Mouse (Mus musculus) hindbrain, embryonic 12.5 days (tissue): Measurements from ENCODE around the gene Rnaseh2b. TPM values are rescaled to one million over a fixed set of nuclear protein-coding genes. Genes with fewer than 3 reads are reported as not detected.
A peak's percentile ranks its signal among the peaks of the same experiment; 100 is the strongest.

Source experiments
- ATAC-seq: fragments of 200-750 bp; cut with Nextera tagmentation; 2 replicates; pipeline ENCODE4 v1.8.0; 2017; ENCODE audit warnings: moderate TSS enrichment; ENCODE audit not compliant: low FRiP score
- H3K27ac ChIP-seq: fragments of 300-500 bp; sonication (generic); 2 replicates; pipeline ENCODE4 v1.5.1; 2016; ENCODE audit warnings: mild to moderate bottlenecking
- H3K27me3 ChIP-seq: fragments of 300-500 bp; sonication (generic); 2 replicates; pipeline ENCODE4 v1.6.1; 2016; ENCODE audit warnings: mild to moderate bottlenecking
- H3K36me3 ChIP-seq: fragments of 300-500 bp; sonication (generic); 2 replicates; pipeline ENCODE4 v1.6.1; 2016; ENCODE audit warnings: mild to moderate bottlenecking
- H3K4me1 ChIP-seq: fragments of 300-500 bp; sonication (generic); 2 replicates; pipeline ENCODE4 v1.6.1; 2016
- H3K4me2 ChIP-seq: fragments of 300-500 bp; sonication (generic); replicated peaks from 2 replicates; pipeline ENCODE4 v1.6.1; 2016; ENCODE audit warnings: mild to moderate bottlenecking
- H3K4me3 ChIP-seq: fragments of 300-500 bp; sonication (generic); 2 replicates; pipeline ENCODE4 v1.5.1; 2016; ENCODE audit warnings: mild to moderate bottlenecking
- H3K9ac ChIP-seq: fragments of 300-500 bp; sonication (generic); 2 replicates; pipeline ENCODE4 v1.6.1; 2016; ENCODE audit warnings: mild to moderate bottlenecking, moderate library complexity
- H3K9me3 ChIP-seq: fragments of 300-500 bp; sonication (generic); replicated peaks from 2 replicates; pipeline ENCODE4 v1.6.1; 2016; ENCODE audit warnings: mild to moderate bottlenecking
- WGBS: fragments of 180-500 bp; shearing (Covaris S2); methylation state at CpG from one replicate; pipeline ENCODE4 v1.1.7; 2016; 5-methylcytosine and 5-hydroxymethylcytosine counted together
- polyA plus RNA-seq: library from polyadenylated mRNA; unstranded; fragments of >200 nt; fragmentation: Nextera tagmentation; extraction: Ambion mirVana; gene quantifications from 2 replicates; pipeline ENCODE4 v1.2.1, GENCODE M21; 2016

Gene Rnaseh2b
- polyA plus RNA-seq, 1 experiment from 2014 or later: 37.4 TPM

DNA sequence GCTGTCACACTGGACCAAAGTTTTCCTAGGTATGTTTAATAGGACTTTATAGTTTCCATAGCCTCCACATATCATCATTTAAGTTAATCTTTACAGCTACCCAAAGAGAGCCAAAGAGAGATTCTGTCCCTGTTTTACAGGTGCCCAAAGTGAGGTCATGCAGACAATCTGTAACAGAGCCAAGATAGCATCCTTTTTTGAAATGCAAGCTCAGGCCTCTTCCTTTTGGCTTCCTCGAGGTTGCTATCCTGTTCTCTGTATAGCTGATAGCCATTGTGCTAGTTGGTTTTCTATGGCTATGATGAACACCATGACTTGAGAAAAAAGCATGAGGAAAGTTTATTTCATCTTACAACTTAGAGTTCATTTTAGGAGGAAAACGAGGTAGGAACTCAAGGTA lies 83.7 kb downstream of the Rnaseh2b start:
- no peak for ATAC-seq
- Histone ChIP-seq H3K4me1 (no peaks in the 10 kb centered on the region), H3K9me3 (no peaks in the 10 kb centered on the region), H3K27ac (no peak overlapping the region), H3K4me2 (no peak overlapping the region), H3K9ac (no peak overlapping the region), H3K36me3 (no peaks in the 10 kb centered on the region), H3K27me3 (no peaks in the 10 kb centered on the region), H3K4me3 (no peak overlapping the region)
- WGBS: 88% methylated on average over 2 of the region's 2 CpGs

DNA sequence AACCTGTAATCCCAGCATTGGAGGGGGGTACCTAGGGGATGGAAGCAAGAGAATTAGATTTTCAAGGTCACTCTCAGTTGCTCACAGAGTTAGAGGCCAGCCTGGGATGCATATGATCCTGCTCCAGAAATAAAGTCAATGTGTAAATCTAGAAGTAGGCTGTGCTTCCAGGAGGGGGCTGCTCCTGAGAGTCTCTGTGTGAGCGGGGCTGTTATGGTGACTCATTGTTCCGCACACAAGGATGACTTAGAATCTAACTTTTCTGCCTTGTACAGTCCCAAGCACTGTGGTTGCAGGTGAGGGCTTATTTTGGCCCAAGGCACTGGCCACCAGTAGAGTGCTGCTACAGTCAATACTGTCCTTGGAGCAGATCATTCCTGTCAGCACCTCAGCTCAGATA lies 87.0 kb downstream of the Rnaseh2b start:
- Histone ChIP-seq H3K9ac (no peak overlapping the region), H3K27me3 (no peaks in the 10 kb centered on the region), H3K36me3 (0 out of 2 replicates have a peak, but pooled peaks cover 7% of the 10 kb centered on the region), H3K4me3 (no peak overlapping the region), H3K4me1 (no peaks in the 10 kb centered on the region), H3K27ac (no peak overlapping the region), H3K4me2 (no peak overlapping the region), H3K9me3 (no peaks in the 10 kb centered on the region)
- 95% methylated on average over 2 of the region's 2 CpGs for WGBS
- no peak for ATAC-seq

DNA sequence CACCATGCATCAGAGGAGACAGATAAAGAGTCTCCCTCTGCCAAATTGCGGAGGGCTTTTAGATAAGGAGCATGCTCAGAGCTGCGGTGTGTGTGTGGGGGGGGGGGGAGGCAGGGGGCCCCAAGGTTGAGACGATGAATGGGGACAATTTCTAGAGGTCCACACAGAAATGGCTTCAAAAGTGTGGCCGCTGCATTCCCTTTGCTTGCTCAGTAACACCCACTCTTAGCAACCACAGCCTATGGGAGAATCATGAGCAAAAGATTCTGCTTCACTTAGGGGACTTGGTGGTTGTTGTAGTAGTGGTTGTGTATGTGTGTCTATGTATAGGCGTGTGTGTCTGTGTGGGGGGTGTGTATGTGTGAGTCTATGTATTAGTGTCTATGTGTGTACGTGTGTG lies 88.2 kb downstream of the Rnaseh2b start:
- H3K4me2 ChIP-seq: no peak overlapping the region
- no peak overlapping the region for H3K9ac ChIP-seq
- ATAC-seq: no peak
- no peaks in the 10 kb centered on the region for H3K9me3 ChIP-seq
- no peaks in the 10 kb centered on the region for H3K4me1 ChIP-seq
- H3K27me3 ChIP-seq: no peaks in the 10 kb centered on the region
- no peak overlapping the region for H3K4me3 ChIP-seq
- H3K27ac ChIP-seq: no peak overlapping the region
- 0 out of 2 replicates have a peak, but pooled peaks cover 7% of the 10 kb centered on the region for H3K36me3 ChIP-seq
- WGBS: 76% methylated on average over 6 of the region's 6 CpGs

DNA sequence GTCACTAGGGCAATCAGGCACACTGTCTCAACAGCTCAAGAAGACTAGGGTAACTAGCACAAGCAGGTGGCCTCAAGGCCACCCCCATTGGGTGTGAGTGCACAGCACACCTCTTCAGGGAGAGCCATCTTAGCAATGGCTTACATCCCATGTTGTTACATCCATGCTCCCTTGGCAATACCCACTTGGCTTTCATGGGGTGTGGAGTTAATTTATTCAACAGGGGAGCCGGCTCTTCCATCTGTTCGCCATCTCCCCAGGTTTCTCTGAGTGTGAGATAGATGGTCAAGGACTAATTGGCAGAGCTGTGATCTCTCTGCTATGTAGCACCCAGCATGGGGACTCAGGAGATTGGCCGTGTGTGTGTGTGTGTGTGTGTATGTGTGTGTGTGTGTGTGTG lies 90.7 kb downstream of the Rnaseh2b start:
- Histone ChIP-seq H3K9ac (no peak overlapping the region), H3K4me2 (no peak overlapping the region), H3K4me3 (no peak overlapping the region), H3K4me1 (no peaks in the 10 kb centered on the region), H3K27me3 (no peaks in the 10 kb centered on the region), H3K36me3 (0 out of 2 replicates have a peak, but pooled peaks cover 7% of the 10 kb centered on the region), H3K9me3 (no peaks in the 10 kb centered on the region), H3K27ac (no peak overlapping the region)
- 96% methylated on average over 3 of the region's 3 CpGs for WGBS
- ATAC-seq: no peak

DNA sequence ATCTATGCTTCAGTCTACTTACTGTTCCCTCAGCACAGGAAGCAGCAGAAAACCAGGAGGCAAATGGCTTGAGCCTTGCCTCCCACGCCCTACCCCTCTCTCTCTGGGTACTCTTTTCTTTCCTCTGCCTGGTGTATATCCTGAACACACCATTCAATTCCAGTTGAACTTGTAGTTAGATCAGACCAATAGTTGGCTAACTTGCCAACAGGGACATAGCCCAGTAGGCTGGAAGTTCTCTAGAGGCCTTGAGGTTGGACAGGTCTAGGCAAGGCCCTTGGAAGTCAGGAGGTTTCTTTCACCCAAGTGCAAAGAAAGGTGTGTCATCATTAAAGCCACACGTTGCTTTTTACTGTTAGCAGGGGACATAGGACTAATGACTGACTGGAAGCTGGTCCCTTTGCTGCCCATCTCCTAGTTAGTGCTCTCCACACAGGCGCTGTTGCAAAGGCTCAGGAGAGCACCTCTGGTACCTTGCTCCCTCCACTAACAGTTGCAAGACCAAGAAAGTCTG lies 91.5 kb downstream of the Rnaseh2b start:
- Histone ChIP-seq H3K4me3 (no peak overlapping the region), H3K27me3 (no peaks in the 10 kb centered on the region), H3K4me2 (no peak overlapping the region), H3K9ac (no peak overlapping the region), H3K4me1 (0 out of 2 replicates have a peak, but pooled peaks cover under 1% of the 10 kb centered on the region), H3K27ac (no peak overlapping the region), H3K9me3 (no peaks in the 10 kb centered on the region), H3K36me3 (0 out of 2 replicates have a peak, but pooled peaks cover 7% of the 10 kb centered on the region)
- WGBS: 88% methylated on average over 3 of the region's 3 CpGs
- no peak for ATAC-seq

DNA sequence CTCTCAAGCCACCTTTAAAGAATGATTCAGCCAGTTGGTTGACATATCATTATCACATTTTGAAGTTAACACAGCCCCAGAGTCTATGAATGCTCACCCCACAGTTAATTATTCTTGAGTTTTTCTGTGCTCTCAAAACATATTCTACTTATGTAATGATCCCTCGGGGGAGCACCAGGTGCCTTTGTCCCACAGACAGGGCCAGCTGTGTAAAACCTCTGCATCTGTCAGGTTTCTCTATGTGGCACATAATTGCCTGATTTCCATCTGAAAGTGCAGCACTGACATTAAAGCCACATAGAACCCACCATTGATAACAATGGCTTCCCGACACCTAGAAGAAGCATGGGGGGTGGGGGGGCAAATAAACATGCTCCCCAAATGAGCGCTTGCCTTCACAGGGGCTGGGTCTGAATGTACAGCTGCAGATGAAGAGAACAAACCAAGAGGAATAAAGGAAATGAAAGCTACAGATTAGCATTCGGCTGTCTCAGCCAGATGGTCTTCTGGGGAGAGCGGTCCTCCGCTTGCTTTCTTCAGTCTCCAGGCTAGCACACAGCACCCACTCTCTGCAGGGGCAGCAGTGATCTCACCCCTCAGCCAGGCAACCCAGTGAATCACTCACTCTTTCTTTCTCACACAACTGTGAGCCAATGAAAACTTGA lies 96.8 kb downstream of the Rnaseh2b start:
- ATAC-seq: peak; percentile 73; the same call in 1 of the 2 replicates
- Histone ChIP-seq H3K9me3 (no peaks in the 10 kb centered on the region), H3K4me3 (no peak overlapping the region), H3K4me2 (peak overlapping the region; percentile 6; the same call in 1 of the 2 replicates), H3K27me3 (no peaks in the 10 kb centered on the region), H3K27ac (0 out of 2 replicates have a peak overlapping the region, but pooled peaks have one; percentile 26), H3K4me1 (peaks cover 13% of the 10 kb centered on the region), H3K36me3 (no peaks in the 10 kb centered on the region), H3K9ac (no peak overlapping the region)
- WGBS: 41% methylated on average over 6 of the region's 6 CpGs

DNA sequence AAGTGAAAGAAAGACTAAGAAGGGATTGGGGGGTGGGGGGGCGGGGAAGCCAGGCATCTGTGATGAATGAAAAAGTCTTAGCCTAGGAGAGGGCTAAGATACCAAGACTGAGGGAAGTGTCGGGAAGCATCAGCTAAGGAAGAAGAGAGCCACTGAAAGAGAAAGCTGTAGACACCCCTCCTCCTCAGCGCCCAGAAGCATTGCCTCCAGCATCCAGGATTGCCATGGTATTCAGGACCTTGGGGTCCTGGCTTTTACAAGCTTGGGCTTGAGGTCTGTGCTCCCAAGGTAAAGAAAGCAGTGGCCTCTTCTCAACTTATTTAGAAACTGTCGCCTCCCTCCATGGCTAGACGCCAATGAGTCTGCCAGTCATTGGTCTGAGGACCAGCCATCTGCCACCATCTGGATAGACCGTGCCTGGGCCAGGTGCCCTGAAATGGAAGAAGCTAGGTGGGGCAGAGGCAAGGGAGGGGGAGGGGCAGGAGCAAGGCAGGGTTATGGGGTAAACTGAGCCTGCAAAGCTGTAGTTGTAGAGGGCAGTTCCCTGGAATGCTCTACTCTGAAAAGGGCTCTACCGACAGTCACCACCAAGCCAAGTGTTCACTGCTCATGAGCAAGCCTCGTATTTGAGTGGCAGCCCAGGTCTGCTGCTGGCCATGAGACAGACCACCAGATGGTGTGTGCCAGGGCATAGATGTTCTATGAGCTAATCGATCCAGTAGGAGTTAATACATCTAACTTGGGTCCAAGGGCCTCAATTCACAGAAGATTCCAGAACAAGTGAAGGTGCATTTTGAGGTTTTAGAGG lies 97.5 kb downstream of the Rnaseh2b start:
- ATAC-seq: no peak; the same call in 1 of the 2 replicates

DNA sequence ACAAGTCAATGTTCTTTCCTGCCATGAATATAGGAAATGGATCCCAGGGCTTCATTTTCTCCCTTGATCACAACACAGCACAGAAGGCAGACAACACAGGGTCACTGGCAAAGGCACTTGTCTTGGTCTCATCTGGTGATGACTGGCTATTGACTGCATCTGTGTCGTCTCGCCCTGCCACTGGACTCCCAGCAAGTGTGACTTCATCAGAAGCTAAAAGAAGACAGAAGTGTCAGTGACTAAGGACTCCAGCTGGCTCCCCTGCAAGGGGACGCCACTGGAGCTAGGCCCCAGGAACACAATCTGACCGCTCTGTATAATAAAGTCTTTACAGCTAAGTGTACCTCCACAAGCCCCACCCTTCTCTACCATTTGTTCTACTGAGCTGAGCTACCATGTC lies 100.4 kb downstream of the Rnaseh2b start:
- Histone ChIP-seq H3K4me2 (no peak overlapping the region), H3K36me3 (no peaks in the 10 kb centered on the region), H3K27ac (no peak overlapping the region), H3K4me1 (peaks cover 13% of the 10 kb centered on the region), H3K27me3 (no peaks in the 10 kb centered on the region), H3K9ac (no peak overlapping the region), H3K4me3 (no peak overlapping the region), H3K9me3 (no peaks in the 10 kb centered on the region)
- 75% methylated on average over 4 of the region's 4 CpGs for WGBS
- ATAC-seq: no peak

More for the DNA sequence above, 97.5 kb downstream of the Rnaseh2b start:
- H3K27ac ChIP-seq: no peak overlapping the region
- peak overlapping the region; percentile 6; the same call in 1 of the 2 replicates for H3K4me2 ChIP-seq
- WGBS: 77% methylated on average over 9 of the region's 9 CpGs
- H3K9ac ChIP-seq: no peak overlapping the region
- no peaks in the 10 kb centered on the region for H3K27me3 ChIP-seq
- no peaks in the 10 kb centered on the region for H3K9me3 ChIP-seq
- H3K4me1 ChIP-seq: peaks cover 13% of the 10 kb centered on the region
- H3K4me3 ChIP-seq: no peak overlapping the region
- H3K36me3 ChIP-seq: no peaks in the 10 kb centered on the region

DNA sequence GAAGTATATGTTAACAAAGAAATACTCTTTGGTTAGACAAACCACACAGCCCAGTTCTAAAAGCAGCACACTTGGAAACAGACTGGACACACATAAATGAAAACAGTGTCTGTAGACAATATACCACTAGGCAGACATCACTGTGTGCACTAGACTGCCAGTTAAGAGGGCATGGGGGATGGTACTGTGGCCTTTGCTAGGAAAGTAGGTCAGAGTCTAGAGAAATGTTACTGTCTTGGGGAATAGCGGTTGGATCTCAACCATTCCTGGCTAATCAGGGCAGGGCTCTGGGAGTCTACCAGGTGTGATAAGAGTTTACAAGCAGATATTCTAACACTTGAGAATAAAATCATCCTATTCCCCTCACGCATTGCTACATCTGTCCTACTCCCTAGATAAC lies 103.0 kb downstream of the Rnaseh2b start:
- H3K4me2 ChIP-seq: no peak overlapping the region
- no peak overlapping the region for H3K9ac ChIP-seq
- 95% methylated on average over 2 of the region's 2 CpGs for WGBS
- H3K36me3 ChIP-seq: no peaks in the 10 kb centered on the region
- no peaks in the 10 kb centered on the region for H3K9me3 ChIP-seq
- no peak overlapping the region for H3K27ac ChIP-seq
- ATAC-seq: no peak
- no peak overlapping the region for H3K4me3 ChIP-seq
- H3K4me1 ChIP-seq: no peaks in the 10 kb centered on the region
- no peaks in the 10 kb centered on the region for H3K27me3 ChIP-seq

DNA sequence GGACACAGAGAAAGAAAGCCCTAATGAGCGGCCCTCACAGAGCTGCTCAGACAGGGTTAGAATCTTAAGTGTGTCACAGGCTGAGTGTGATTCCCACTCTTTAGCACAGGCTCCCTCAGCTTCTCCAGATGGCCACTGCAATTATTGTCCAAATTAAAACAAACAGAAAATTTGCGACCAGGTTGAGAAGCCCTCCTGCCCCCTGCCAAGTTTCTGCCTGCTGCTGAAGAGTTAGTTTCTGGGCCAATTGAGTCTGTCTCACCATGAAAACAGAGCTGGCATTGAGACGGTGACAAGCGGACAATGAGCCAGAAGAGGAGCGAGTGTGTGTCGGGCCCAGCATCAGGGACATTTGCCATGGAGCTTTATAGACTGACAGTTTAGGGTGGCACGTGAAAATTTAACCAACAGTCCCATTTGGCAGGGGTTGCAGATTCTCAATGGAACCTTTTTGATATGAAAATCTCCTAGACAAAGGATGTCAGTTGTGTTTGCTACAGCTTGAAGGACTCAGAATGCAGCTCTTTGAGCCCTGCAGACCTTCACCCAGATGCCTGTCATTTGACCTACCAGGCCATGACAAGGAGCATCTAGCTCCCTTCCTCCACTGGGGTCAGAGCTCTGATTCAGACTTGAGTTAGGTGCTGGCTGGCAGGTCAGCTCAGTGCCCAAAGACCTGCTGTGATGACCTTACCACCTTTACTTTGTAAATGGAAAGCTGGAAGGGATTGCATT lies 123.8 kb downstream of the Rnaseh2b start:
- no peak overlapping the region for H3K4me3 ChIP-seq
- 33% methylated on average over 7 of the region's 7 CpGs for WGBS
- H3K4me1 ChIP-seq: peaks cover 17% of the 10 kb centered on the region
- H3K4me2 ChIP-seq: no peak overlapping the region
- peak; percentile 89 for ATAC-seq
- H3K36me3 ChIP-seq: no peaks in the 10 kb centered on the region
- no peak overlapping the region for H3K9ac ChIP-seq
- no peaks in the 10 kb centered on the region for H3K27me3 ChIP-seq
- peak overlapping the region; percentile 75 for H3K27ac ChIP-seq
- no peaks in the 10 kb centered on the region for H3K9me3 ChIP-seq

DNA sequence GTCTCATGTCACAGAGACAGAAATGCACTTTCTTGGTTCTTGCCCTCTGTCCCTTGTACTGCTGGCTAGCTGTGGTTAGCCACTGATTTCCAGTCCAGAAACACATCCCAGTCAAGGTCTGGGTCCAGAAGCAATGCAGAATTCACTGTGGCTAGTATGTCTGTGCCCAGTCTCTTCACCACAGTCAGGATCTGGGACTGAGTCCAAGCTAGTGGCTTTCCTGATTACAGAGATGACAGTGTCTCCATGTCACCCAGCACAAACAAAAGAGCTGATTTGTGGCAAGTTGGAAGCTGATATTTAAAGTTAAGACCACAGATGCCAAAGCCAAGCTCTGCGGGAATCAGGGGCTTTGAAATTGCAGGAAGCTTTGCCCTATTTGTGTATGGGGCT lies 124.3 kb downstream of the Rnaseh2b start:
- H3K36me3 ChIP-seq: no peaks in the 10 kb centered on the region
- peak overlapping the region; percentile 75; the same call in 1 of the 2 replicates for H3K27ac ChIP-seq
- no peaks in the 10 kb centered on the region for H3K9me3 ChIP-seq
- H3K4me2 ChIP-seq: no peak overlapping the region
- 67% methylated on average over 1 of the region's 1 CpGs for WGBS
- H3K4me1 ChIP-seq: peaks cover 17% of the 10 kb centered on the region
- no peak overlapping the region for H3K4me3 ChIP-seq
- H3K27me3 ChIP-seq: no peaks in the 10 kb centered on the region
- ATAC-seq: peak; percentile 43; the same call in 1 of the 2 replicates
- no peak overlapping the region for H3K9ac ChIP-seq

DNA sequence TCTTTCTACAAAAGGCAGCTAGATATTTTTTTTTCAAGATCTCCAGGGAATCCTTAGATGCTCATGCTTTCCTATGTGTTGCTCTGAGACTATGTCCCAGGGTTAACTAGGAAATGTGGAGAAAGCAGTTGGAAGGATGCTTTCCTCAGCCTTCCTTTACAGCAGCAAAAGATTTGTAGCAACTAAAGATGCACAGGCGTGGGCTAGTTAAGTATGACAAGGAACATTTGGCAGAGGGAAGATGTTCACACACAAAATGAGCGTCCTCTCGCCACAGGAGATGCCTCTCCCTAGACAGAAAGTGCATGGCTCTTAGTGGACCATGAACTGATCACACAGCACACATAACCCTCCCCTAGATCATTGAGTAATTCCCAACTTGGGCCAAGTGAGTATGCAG lies 125.1 kb downstream of the Rnaseh2b start:
- no peak overlapping the region for H3K27ac ChIP-seq
- WGBS: 81% methylated on average over 3 of the region's 3 CpGs

More for the DNA sequence above, 125.1 kb downstream of the Rnaseh2b start:
- H3K9me3 ChIP-seq: no peaks in the 10 kb centered on the region
- H3K4me2 ChIP-seq: no peak overlapping the region
- H3K36me3 ChIP-seq: no peaks in the 10 kb centered on the region
- no peak overlapping the region for H3K9ac ChIP-seq
- ATAC-seq: no peak
- no peaks in the 10 kb centered on the region for H3K27me3 ChIP-seq
- peaks cover 17% of the 10 kb centered on the region for H3K4me1 ChIP-seq
- H3K4me3 ChIP-seq: no peak overlapping the region
